Mouse (Mus musculus) neural tube, embryonic 12.5 days (tissue): Measurements from ENCODE around the gene Nipal3. TPM values are rescaled to one million over a fixed set of nuclear protein-coding genes. Genes with fewer than 3 reads are reported as not detected.
A peak's percentile ranks its signal among the peaks of the same experiment; 100 is the strongest.

Source experiments
- ATAC-seq: fragments of 200-750 bp; cut with Nextera tagmentation; 2 replicates; pipeline ENCODE4 v1.8.0; 2017; ENCODE audit warnings: low read depth, mild to moderate bottlenecking, moderate TSS enrichment, moderate library complexity; ENCODE audit not compliant: low FRiP score
- H3K27ac ChIP-seq: fragments of 300-500 bp; sonication (generic); 2 replicates; pipeline ENCODE4 v1.5.1; 2016
- H3K27me3 ChIP-seq: fragments of 300-500 bp; sonication (generic); replicated peaks from 2 replicates; pipeline ENCODE4 v1.6.1; 2016; ENCODE audit warnings: mild to moderate bottlenecking
- H3K36me3 ChIP-seq: fragments of 300-500 bp; sonication (generic); 2 replicates; pipeline ENCODE4 v1.6.1; 2016; ENCODE audit warnings: mild to moderate bottlenecking
- H3K4me1 ChIP-seq: fragments of 300-500 bp; sonication (generic); 2 replicates; pipeline ENCODE4 v1.6.1; 2016
- H3K4me2 ChIP-seq: fragments of 300-500 bp; sonication (generic); replicated peaks from 2 replicates; pipeline ENCODE4 v1.6.1; 2016; ENCODE audit warnings: mild to moderate bottlenecking
- H3K4me3 ChIP-seq: fragments of 300-500 bp; sonication (generic); 2 replicates; pipeline ENCODE4 v1.5.1; 2016
- H3K9ac ChIP-seq: fragments of 300-500 bp; sonication (generic); 2 replicates; pipeline ENCODE4 v1.6.1; 2016; ENCODE audit warnings: mild to moderate bottlenecking
- H3K9me3 ChIP-seq: fragments of 300-500 bp; sonication (generic); 2 replicates; pipeline ENCODE4 v1.6.1; 2016; ENCODE audit warnings: mild to moderate bottlenecking
- WGBS: fragments of 180-500 bp; shearing (Covaris S2); methylation state at CpG from one replicate; pipeline ENCODE4 v1.1.7; 2016; 5-methylcytosine and 5-hydroxymethylcytosine counted together
- polyA plus RNA-seq: library from polyadenylated mRNA; unstranded; fragments of >200 nt; fragmentation: Nextera tagmentation; extraction: Ambion mirVana; gene quantifications from 2 replicates; pipeline ENCODE4 v1.2.1, GENCODE M21; 2016

Nipal3 gene
- polyA plus RNA-seq, 1 experiment from 2014 or later: 3.8 TPM

DNA sequence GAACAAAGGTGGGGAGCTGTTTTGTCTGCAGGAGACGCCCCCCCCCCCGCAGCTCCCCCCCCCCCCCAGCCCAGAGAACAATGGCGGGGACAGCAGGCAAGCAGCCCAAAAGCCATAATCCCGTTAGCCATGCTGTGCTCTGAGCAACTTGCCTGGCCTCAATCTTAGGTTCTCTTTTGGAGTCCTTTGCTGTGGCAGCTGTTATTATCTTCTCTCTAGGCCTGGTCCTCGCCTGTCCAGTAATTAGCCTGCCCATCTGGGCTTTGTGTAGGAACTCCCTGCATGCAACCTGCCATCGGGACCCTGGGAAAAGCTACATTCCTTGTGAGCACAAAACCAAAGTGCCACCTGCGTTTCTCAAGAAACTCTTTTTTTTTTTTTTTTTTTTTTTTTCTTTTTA is 29.1 kb upstream of the Nipal3 start:
- no peak overlapping the region for H3K9ac ChIP-seq
- no peaks in the 10 kb centered on the region for H3K9me3 ChIP-seq
- H3K4me1 ChIP-seq: peaks cover 25% of the 10 kb centered on the region
- H3K27ac ChIP-seq: no peak overlapping the region
- 4% methylated on average over 6 of the region's 7 CpGs for WGBS
- no peaks in the 10 kb centered on the region for H3K27me3 ChIP-seq
- no peak overlapping the region for H3K4me3 ChIP-seq
- H3K36me3 ChIP-seq: no peaks in the 10 kb centered on the region
- H3K4me2 ChIP-seq: no peak overlapping the region
- ATAC-seq: peak; percentile 44; the same call in 1 of the 2 replicates

DNA sequence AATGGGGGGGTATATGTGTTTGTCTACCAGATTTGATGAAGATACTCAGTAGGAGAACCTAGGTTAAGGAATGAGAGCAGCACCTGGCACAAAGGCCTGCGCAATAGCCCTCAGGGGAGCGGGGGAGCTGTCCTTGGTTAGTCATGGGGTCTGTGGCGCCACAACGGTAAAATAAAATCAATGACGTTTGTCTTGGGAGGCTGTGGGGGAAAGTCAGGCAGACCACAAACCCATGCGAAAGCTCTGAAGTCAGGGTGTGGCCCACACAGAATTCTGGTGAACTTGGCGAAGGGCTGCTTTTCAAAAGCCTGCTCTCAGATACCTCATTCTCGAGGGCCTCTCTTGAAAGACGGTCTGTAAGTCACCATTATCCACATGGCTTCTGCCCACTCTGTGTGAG is 25.6 kb upstream of the Nipal3 start:
- Histone ChIP-seq H3K4me2 (no peak overlapping the region), H3K36me3 (no peaks in the 10 kb centered on the region)
- WGBS: 84% methylated on average over 9 of the region's 9 CpGs

DNA sequence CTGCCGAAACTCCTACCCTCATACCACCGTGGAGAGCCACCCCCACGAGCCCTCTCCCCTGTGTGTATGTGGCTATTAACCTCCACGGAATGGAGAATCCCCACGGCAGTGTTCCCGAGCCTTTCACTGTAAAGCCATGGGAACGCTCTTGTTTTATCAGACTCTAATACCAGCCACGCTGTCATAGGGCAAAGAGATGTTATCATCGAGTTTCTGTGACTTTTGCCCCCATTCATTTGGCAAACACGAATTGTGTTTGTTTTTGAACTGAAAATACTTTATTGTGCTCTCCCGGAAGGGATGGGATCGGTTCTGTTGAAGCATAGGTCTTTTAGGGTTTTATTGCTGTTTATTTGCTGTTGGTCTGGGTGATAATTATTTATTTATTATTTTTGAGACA is 23.3 kb upstream of the Nipal3 start:
- Histone ChIP-seq H3K9ac (no peak overlapping the region), H3K9me3 (no peaks in the 10 kb centered on the region), H3K4me2 (no peak overlapping the region), H3K36me3 (no peaks in the 10 kb centered on the region), H3K4me1 (no peaks in the 10 kb centered on the region), H3K4me3 (no peak overlapping the region), H3K27me3 (no peaks in the 10 kb centered on the region), H3K27ac (no peak overlapping the region)
- WGBS: 84% methylated on average over 12 of the region's 12 CpGs
- ATAC-seq: no peak

More for the DNA sequence above, 25.6 kb upstream of the Nipal3 start:
- peaks cover 12% of the 10 kb centered on the region for H3K4me1 ChIP-seq
- H3K9ac ChIP-seq: no peak overlapping the region
- no peaks in the 10 kb centered on the region for H3K27me3 ChIP-seq
- H3K27ac ChIP-seq: no peak overlapping the region
- H3K4me3 ChIP-seq: no peak overlapping the region
- no peaks in the 10 kb centered on the region for H3K9me3 ChIP-seq
- ATAC-seq: no peak

DNA sequence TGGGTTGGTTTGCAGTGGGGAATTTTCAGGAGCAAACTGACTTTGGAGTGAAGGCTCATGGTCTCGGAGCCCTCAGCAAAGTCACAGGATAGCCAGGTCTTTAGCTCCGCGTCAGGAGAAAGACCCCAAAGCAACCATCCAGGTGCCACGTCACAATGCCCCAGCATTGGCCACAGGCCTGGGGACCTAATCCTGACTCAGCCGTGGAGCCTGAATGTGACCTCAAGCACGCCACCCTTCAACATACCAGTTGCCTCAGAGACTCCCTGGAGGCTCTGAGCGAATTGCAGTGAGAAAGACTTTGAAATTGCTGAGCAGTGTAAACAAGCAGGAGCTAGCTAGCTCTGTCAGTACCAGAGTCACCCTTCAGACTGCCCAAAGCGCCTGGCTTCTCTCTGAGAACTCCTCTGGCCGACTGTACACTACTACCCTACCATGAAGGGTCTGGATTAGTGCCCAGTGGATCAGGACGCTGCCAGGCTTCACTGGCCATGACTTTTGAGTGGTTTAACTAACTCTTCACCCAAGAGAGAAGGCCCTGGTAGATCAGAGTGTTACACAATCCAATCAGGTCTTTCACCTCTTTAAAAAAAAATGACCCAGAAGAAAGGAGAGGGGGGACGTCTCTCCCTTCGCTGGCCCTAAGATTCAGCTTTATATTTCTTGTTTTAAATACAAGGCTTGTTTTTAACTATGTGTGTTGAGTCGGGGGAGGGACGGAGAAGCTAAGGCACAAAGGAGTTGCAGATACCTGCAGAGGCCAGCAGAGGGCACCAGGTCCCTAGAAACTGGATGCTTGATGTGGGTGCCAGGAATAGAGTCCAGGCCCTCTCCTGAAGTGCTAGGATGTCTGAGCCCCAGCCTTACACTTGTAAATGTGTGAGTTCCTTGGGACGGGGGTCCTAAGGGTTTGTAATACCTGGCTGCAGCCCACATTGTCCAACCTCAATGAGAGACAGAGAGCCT is 21.8 kb upstream of the Nipal3 start:
- Histone ChIP-seq H3K9ac (no peak overlapping the region), H3K9me3 (no peaks in the 10 kb centered on the region), H3K27ac (no peak overlapping the region), H3K27me3 (no peaks in the 10 kb centered on the region), H3K4me2 (no peak overlapping the region), H3K4me3 (no peak overlapping the region), H3K4me1 (no peaks in the 10 kb centered on the region), H3K36me3 (no peaks in the 10 kb centered on the region)
- ATAC-seq: no peak
- 55% methylated on average over 15 of the region's 15 CpGs for WGBS

DNA sequence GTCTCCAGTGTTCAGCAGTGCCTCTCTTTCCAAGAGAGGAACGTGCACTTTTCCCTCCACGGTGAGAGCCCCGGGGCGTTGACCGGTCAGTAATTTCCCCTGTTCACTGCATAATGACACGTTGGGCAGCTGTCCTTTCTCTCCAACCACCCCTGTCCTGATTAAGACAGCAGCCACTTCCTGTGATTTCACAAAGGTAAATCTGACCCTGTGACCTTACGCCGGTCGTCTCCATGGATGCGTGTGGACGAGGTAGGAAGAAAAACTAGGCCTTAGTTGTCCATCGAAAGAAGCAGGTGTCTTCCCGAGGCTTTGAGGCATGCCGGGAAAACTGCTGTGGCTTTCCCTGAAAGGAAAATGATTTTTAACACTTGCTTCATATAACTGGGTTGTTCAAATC is 20.1 kb upstream of the Nipal3 start:
- H3K27me3 ChIP-seq: no peaks in the 10 kb centered on the region; the same call in 1 of the 2 replicates
- ATAC-seq: no peak
- no peak overlapping the region for H3K27ac ChIP-seq
- no peak overlapping the region for H3K9ac ChIP-seq
- H3K36me3 ChIP-seq: no peaks in the 10 kb centered on the region
- no peaks in the 10 kb centered on the region for H3K9me3 ChIP-seq
- no peaks in the 10 kb centered on the region for H3K4me1 ChIP-seq
- 71% methylated on average over 14 of the region's 14 CpGs for WGBS
- no peak overlapping the region for H3K4me3 ChIP-seq
- H3K4me2 ChIP-seq: no peak overlapping the region

DNA sequence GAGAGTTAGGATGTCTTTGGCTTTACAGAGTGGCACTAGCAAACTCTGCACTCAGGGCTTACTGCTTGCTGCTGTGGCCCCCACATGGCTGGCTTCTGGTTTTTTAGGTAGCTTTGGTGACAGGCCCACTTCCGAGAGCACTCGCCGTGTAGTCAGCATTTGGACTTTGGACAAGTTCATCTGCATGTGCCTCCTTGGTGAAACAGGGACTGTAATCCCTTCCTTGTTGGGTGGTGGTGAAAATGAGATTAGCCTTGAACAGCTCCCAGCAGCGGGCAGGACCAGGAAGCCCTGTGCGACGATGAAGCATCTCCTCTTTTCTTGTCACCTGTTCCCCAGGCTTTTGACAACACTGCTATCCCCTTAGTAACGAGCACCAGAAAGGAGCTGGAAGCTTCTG is 19.0 kb upstream of the Nipal3 start:
- H3K4me1 ChIP-seq: peaks cover under 1% of the 10 kb centered on the region
- 92% methylated on average over 7 of the region's 7 CpGs for WGBS
- no peaks in the 10 kb centered on the region for H3K9me3 ChIP-seq
- H3K4me2 ChIP-seq: no peak overlapping the region
- no peaks in the 10 kb centered on the region for H3K36me3 ChIP-seq
- H3K27ac ChIP-seq: no peak overlapping the region
- no peak for ATAC-seq
- H3K9ac ChIP-seq: no peak overlapping the region
- no peak overlapping the region for H3K4me3 ChIP-seq
- H3K27me3 ChIP-seq: peaks cover 4% of the 10 kb centered on the region; the same call in 1 of the 2 replicates

DNA sequence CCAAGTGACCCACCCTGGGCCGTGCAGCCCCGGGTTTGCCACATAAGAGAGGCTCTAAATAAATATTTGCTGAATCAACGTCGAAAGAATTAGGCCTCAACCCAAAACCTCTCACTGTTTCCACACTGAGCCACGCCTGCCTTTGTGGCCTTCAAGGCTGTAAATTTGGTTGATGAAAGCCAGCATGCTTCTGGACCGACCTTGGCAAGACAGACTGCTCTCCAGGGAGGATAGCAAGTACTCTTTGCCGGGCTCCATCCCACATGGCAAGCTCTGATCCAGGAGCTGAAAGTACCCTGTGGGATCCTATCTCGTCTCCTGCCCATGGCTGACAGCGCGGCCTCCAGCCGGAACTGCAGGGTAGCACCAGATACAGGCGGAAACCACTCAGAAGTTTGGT is 14.7 kb upstream of the Nipal3 start:
- no peak overlapping the region for H3K9ac ChIP-seq
- H3K4me3 ChIP-seq: no peak overlapping the region
- H3K4me2 ChIP-seq: no peak overlapping the region
- WGBS: 43% methylated on average over 12 of the region's 12 CpGs
- no peak overlapping the region for H3K27ac ChIP-seq
- no peak for ATAC-seq
- no peaks in the 10 kb centered on the region for H3K9me3 ChIP-seq
- peaks cover 4% of the 10 kb centered on the region; the same call in 1 of the 2 replicates for H3K27me3 ChIP-seq
- peaks cover 9% of the 10 kb centered on the region for H3K4me1 ChIP-seq
- no peaks in the 10 kb centered on the region for H3K36me3 ChIP-seq

DNA sequence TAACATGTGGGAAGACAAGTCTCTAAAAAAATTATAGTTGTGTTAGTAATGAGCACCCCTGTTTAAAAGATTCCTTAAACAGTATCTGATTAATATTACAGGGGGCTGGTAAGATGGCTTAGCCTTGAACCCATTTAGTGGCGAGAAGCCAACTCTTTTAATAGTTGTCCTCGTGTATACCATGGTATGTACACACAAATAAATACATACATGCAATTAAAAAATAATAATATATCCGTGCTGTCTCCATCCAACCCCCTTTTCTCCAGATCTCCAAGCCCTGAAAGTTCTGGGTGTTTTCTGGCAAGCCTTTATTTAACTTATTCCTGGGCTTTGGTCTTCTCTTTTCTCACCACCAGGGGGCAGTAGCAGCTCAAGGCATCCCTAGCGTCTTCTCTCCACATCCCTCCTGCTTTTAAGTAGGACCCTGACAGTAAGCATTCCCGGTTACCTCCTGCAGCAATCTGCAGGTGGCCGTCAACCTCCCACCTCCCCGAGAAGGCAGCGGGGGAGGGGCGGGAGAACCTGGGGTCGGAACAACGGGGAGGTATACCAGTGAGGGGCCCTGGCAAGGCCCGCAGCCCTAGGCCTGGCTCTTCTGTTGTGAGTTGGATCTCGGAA is 13.7 kb upstream of the Nipal3 start:
- H3K4me3 ChIP-seq: no peak overlapping the region
- no peak for ATAC-seq
- no peak overlapping the region for H3K27ac ChIP-seq
- H3K4me1 ChIP-seq: peaks cover 9% of the 10 kb centered on the region
- H3K27me3 ChIP-seq: peaks cover 4% of the 10 kb centered on the region; the same call in 1 of the 2 replicates
- H3K4me2 ChIP-seq: peak overlapping the region; percentile 53
- WGBS: 12% methylated on average over 13 of the region's 13 CpGs
- no peak overlapping the region for H3K9ac ChIP-seq
- H3K36me3 ChIP-seq: no peaks in the 10 kb centered on the region
- no peaks in the 10 kb centered on the region for H3K9me3 ChIP-seq

DNA sequence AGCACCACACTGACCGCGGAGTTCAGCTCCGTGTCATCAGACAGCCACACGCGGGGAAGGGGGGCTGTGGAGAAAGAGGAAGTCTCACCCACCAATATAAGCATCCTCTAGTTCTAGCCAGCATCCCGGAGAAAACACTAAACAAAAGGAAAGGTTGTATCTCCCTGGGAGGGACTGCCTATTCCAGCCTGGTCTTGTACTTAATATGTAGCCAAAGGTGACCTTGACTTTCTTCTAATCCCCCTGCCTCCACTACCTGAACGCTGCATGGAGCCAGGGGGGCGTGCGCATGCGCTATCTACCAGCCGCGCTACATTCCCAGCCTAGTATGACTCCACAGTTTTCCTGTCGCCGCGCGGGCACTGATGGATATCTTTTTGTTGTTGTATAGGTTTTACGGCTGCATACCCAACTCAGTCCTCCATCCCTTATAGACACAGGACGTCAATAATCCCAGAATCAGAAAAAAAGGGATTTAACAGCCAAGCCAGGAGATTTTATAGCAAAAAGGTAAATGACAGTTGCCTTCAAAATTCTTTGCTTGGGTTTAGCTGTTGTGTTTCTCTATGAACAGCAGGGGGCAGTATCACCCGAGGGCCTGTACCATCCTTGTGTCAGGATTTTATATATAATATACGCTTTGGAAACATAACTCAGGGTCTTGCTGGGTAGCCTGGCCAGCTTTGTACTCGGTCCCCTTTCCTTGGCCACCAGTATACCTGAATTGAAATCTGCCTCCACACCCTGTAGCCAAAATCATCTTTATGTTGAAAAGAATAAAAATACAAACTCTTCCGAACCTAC is 12.9 kb upstream of the Nipal3 start:
- ATAC-seq: 0 out of 2 replicates have a peak, but pooled peaks have one; percentile 9
- H3K4me1 ChIP-seq: peaks cover 9% of the 10 kb centered on the region
- no peaks in the 10 kb centered on the region for H3K36me3 ChIP-seq
- no peak overlapping the region for H3K27ac ChIP-seq
- H3K4me3 ChIP-seq: no peak overlapping the region
- H3K9me3 ChIP-seq: no peaks in the 10 kb centered on the region
- 15% methylated on average over 22 of the region's 22 CpGs for WGBS
- peaks cover 4% of the 10 kb centered on the region; the same call in 1 of the 2 replicates for H3K27me3 ChIP-seq
- peak overlapping the region; percentile 51 for H3K4me2 ChIP-seq
- peak overlapping the region; percentile 1; the same call in 1 of the 2 replicates for H3K9ac ChIP-seq

DNA sequence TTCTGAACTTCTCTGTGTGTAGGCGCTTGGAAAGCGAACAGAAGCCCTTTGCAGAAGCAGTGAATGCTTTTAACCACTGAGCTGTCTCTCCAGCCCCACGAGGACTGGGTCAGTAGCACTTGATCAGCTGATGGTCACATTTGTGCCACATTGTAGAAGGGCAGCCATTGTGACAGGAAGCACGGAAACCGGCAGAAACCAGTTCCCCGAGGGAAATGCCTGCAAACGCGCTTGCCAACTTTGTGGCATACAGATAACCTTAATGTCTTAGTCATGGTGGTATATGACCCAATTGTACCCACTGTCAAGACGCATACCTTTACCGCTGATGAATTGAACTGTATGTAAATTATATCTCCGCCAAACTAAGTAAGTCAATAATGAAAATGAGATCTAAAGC is 11.0 kb upstream of the Nipal3 start:
- 83% methylated on average over 11 of the region's 11 CpGs for WGBS
- no peak overlapping the region for H3K4me3 ChIP-seq
- 0 out of 2 replicates have a peak, but pooled peaks cover 2% of the 10 kb centered on the region for H3K9me3 ChIP-seq
- H3K36me3 ChIP-seq: no peaks in the 10 kb centered on the region
- no peak overlapping the region for H3K27ac ChIP-seq
- no peak overlapping the region for H3K9ac ChIP-seq
- ATAC-seq: no peak
- H3K27me3 ChIP-seq: peaks cover 4% of the 10 kb centered on the region; the same call in 1 of the 2 replicates
- peaks cover 9% of the 10 kb centered on the region for H3K4me1 ChIP-seq
- H3K4me2 ChIP-seq: no peak overlapping the region

DNA sequence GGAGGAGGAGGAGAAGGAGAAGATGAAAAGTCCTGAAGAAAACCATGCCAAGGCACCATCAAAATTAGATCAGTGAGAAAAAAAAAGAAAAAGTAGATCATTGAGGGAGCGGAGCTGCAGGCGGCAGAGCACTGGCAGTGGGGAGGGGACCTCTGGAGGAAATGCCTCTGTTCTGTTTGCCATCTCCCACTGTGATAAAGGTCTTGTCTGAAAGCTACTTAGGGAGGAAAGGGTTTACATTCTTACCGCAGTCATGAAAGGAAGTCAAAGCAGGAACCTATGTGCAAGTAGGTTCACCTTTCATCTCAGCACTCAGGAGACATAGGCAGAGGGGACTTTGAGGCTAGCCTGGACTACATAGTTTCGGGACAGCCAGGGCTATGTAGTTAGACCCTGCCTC is 6.7 kb upstream of the Nipal3 start:
- no peak overlapping the region for H3K4me3 ChIP-seq
- no peaks in the 10 kb centered on the region for H3K27me3 ChIP-seq
- H3K36me3 ChIP-seq: no peaks in the 10 kb centered on the region
- H3K9me3 ChIP-seq: 0 out of 2 replicates have a peak, but pooled peaks cover 7% of the 10 kb centered on the region
- H3K4me1 ChIP-seq: no peaks in the 10 kb centered on the region
- H3K9ac ChIP-seq: no peak overlapping the region
- WGBS: 66% methylated on average over 4 of the region's 4 CpGs
- H3K4me2 ChIP-seq: no peak overlapping the region
- ATAC-seq: no peak
- no peak overlapping the region for H3K27ac ChIP-seq

DNA sequence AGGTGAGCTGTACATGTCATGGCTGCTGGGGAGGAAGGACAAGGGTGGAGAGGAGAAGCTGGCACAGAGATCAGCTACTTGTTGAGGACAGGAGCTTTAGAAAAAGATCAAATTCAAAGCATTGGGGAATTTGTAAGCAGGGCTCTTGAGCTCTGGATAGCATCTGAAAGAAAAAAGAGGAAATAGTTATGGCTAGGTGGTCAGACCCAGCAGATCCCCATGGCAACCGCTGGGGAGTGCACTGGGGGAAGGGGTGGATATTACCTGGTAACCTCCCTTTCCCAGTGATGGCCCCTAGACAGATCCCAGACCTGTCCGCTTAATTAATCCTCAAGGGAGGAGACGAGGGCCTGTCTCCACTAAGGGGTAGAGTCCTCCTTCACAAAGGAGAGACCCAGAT is 5.0 kb upstream of the Nipal3 start:
- 0 out of 2 replicates have a peak, but pooled peaks cover 7% of the 10 kb centered on the region for H3K9me3 ChIP-seq
- H3K9ac ChIP-seq: no peak overlapping the region
- H3K36me3 ChIP-seq: no peaks in the 10 kb centered on the region
- H3K27ac ChIP-seq: no peak overlapping the region
- no peak for ATAC-seq
- whole genome bisulfite sequencing: 80% methylated on average over 3 of the region's 3 CpGs
- 0 out of 2 replicates have a peak, but pooled peaks cover 6% of the 10 kb centered on the region for H3K4me1 ChIP-seq
- no peaks in the 10 kb centered on the region for H3K27me3 ChIP-seq
- H3K4me2 ChIP-seq: no peak overlapping the region
- H3K4me3 ChIP-seq: no peak overlapping the region
